Mouse (Mus musculus): ENCODE data around the gene BC005624. TPM values are rescaled to one million over a fixed set of nuclear protein-coding genes. Genes with fewer than 3 reads are reported as not detected.

The BC005624 gene
- total RNA-seq (2023) = 90.7 TPM

DNA sequence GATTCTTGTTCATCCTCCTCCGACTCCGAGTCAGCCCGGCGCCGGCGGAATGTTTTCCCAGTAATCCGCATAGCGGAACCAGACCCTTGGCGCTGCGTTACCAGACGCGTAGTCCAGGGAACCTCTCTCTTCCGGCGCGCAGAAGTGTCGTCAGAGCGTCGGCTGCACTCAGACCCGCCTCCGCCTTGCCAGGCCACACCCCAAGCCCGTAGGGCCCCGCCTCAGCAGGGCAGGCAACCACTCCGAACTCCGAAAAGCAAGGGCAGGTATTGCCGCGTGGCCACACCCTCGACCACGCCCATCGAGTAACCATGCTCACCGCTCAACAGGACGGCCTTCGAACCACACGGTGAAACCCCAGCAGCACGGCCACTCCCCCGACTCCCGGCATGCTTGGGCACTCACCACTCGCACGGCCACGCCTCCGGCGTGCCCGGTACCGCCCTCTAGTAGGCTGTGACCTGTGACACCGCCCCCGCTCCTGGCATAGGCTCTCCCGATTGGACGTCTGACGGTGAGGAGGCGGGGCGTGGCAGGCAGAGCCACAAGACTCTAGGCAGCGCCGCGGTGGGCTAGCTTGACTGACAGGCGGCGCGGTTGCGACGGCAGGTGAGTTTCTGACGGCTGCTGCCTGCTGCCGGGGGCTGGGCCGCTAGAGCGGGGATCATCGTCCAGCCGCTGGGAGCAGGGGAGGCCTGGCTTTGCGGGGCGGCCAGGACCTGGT lies at the start of gene BC005624, which contains the start of gene Usp20:
Gene BC005624, minus strand, starts transcription at position 412 of the 724 bp plus-strand sequence.
Gene Usp20, plus strand, starts transcription at position 490 of the 724 bp plus-strand sequence.

GRCm38 (mm10) chr2:30967352-30968327 lies 14.4 kb downstream of the BC005624 start, which contains the start of gene Tor1a:
Gene Tor1a (minus strand): TSS chr2:30967933.

GRCm38 (mm10) chr2:30952824-30953490 lies 29.0 kb downstream of the BC005624 start, which contains the start of gene Tor1b:
Gene Tor1b (plus strand): TSS chr2:30952959.

DNA sequence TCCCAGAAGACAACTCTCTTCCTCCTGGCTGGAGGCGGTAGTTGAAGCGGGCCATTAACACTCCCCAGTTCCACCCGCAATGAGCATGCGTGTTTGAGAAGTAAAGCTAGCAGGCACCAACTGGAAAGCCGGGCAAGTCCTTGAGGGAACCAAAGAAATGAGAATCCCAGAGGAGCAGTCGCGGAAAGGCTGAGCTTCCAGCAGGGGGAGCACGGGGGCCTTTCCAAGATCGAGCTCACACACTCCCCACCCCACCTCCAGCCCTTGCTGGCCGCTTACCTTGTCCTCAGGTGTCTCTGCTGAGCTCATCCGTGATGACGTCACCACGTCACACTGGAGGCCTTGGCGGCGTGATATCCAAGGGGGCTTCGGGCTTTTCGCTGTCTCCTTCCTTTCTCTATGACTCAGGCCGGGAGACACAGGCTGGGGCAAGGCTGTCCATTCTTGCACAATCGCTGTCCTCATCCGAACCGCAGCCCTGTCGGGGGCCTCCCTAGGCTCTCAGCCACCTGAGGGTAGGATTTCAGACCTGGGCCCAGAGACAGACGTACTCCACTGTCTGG lies 52.4 kb downstream of the BC005624 start, which contains the start of gene Ptges:
Gene Ptges, minus strand, starts transcription at position 381 of the 563 bp plus-strand sequence.

Other genes with a start within 250 kb of the BC005624 start
- not detected for gene 1700001O22Rik, start 178.5 kb downstream of the BC005624 start, total RNA-seq (2023)
- gene Ntmt1, start 174.4 kb downstream of the BC005624 start, total RNA-seq (2023) = 26.4 TPM
- gene Asb6, start 151.9 kb downstream of the BC005624 start, total RNA-seq (2023) = 56.9 TPM
- 0.91 TPM for gene Prrx2, start 147.2 kb downstream of the BC005624 start, total RNA-seq (2023)
- not detected for gene Ptges, start 52.3 kb downstream of the BC005624 start, total RNA-seq (2023)
- gene Tor1b, start 29.2 kb downstream of the BC005624 start, total RNA-seq (2023) = 42.0 TPM
- gene Tor1a, start 14.3 kb downstream of the BC005624 start, total RNA-seq (2023) = 40.3 TPM
- 29.1 TPM for gene Usp20, start 78 bp upstream of the BC005624 start, total RNA-seq (2023)
- gene Fnbp1, start 159.8 kb upstream of the BC005624 start, total RNA-seq (2023) = 206 TPM
- 55.5 TPM for gene Gpr107, start 170.1 kb upstream of the BC005624 start, total RNA-seq (2023)